Mouse (Mus musculus): ENCODE results near the gene Ovch2.

Ovch2 gene

DNA sequence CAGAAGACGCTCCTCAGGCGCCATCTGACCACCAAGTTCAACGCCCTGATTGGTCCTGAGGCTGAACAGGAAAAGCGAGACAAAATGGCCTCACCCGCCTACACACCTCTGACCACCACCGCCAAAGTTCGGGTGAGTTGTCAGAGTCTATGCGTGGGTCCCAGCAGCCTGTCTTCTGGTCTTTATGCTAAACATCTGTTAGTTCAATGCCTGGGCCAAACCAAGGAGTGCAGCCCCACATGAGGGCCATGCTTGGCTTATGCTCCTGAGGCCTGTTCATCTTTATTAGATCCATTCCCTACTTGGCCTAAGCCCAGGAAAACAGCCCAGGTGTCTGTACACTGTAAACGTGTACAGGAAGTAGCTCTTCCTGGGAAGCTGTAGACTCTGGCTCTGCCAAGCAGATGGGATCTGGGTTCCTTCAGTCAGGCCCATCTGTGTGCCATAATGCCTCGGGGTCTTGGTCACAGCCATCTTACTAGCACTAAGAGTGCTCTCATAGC is 58.0 kb downstream of the Ovch2 start:
- no peak for DNase-seq

DNA sequence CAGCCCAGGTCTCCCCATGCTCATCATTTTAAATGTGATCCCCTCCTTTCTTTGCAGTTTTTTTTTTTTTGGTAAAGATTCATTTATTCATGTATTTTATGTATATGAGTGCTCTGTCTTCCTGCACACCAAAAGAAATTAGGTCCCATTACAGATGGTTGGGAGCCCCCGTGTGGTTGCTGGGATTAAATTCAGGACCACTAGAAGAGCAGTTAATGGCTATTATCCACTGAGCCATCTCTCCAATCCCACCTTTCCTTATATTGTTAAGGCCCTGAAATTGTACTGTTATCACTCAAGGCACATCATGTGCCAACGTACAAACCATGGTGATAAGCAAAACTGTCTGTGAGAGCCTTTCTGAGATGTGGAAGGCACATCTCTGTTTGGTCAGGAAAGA is 62.3 kb downstream of the Ovch2 start:
- peak; percentile 41 for DNase-seq

DNA sequence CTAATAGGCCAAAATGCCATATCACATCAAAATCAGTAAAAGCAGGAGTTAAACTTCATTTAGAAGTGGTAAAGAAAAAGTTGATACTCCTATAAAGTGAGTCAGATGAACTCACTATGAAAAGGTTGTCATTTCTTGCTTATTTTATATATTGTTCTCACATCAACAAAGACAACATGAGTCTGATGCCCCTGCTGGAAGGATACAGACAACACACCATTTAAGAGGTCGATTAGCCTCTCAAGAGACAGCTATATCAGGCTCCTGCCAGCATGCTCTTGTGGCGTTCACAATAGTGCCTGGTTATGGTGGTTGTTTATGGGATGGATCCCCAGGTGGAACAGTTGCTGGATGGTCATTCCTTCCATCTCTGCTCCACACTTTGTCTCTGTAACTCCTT is 67.8 kb downstream of the Ovch2 start:
- DNase-seq: no peak
